Mouse (Mus musculus) layer of hippocampus, adult 9-11 months (tissue): ENCODE results near the gene Nadsyn1.
A peak's percentile ranks its signal among the peaks of the same experiment; 100 is the strongest.

Source experiments
- DNase-seq: peaks from one replicate; pipeline ENCODE4 v3.0.0; 2022

Gene Nadsyn1

DNA sequence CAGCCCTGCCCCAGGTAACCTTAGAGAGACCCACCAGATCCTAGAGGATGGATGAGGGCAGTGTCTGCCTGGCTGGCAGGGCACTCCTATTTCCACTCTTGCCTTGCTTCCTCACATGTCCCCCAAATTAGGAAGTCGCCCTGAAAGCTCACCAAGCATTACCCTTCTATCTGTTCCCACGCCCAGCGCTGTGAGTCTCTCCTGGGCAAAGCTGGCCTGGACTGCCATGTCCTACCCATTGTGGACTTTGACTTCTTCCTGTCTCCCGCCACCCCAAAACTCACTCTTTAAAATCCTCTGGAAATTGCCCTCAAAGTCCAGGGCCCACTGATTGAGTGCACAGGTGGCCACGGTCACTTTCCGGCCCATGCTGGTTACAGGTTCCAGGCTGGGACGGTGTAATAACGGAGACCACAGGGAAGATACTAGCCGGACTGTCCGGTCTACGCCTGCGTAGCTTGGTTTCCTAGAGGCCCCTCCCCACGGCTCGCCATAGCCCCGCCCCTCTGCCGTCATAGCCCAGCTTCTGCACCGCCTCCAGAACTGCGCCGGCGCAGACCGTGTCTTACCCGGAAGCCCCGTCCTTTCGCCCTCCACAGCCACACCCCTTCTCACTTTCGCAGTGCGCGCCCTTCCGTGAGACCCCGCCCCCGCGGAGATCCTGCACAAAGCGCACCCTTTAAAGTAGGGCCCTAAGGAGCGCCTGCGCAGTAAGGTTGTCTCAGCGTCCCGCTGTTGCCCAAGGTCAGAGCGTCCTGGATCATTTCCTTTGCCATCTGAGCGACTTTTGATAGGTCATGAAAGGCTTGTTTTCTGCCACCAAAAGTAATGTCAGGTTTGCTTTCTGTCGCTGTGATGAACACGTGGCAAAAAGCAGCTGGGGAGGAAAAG, at the start of gene Nadsyn1, which contains the start of gene Dhcr7:
TSS of gene Nadsyn1 (minus strand) at position 475 of the 891 bp plus-strand sequence.
TSS of gene Dhcr7 (plus strand) at position 771 of the 891 bp plus-strand sequence.
- DNase-seq: peak; percentile 99

GRCm38 (mm10) chr7:143868874-143869273, 46.2 kb upstream of the Nadsyn1 start:
- no peak for DNase-seq

DNA sequence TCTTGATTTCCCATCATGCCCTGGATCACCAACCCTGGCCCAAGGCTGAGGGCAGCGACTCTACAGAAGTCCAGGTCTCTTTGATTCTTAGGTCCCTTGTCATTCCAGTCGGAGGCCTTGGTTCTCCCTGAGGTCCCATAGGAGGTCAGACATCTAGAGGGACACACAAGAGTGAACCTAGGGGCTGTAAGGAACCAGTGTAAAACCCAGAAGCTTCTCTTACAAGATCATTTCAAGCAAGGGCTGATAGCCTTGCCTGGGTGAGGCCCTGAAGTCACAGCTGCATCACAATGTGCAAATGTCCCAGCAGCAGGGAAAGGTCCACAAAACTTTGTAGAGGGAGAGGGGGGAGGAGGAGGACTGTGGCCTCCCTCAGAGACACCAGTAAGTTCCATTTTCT, 43.9 kb upstream of the Nadsyn1 start, which contains the start of gene Gm498:
TSS of gene Gm498 (plus strand) at position 301 of the 400 bp plus-strand sequence.
- DNase-seq: no peak

DNA sequence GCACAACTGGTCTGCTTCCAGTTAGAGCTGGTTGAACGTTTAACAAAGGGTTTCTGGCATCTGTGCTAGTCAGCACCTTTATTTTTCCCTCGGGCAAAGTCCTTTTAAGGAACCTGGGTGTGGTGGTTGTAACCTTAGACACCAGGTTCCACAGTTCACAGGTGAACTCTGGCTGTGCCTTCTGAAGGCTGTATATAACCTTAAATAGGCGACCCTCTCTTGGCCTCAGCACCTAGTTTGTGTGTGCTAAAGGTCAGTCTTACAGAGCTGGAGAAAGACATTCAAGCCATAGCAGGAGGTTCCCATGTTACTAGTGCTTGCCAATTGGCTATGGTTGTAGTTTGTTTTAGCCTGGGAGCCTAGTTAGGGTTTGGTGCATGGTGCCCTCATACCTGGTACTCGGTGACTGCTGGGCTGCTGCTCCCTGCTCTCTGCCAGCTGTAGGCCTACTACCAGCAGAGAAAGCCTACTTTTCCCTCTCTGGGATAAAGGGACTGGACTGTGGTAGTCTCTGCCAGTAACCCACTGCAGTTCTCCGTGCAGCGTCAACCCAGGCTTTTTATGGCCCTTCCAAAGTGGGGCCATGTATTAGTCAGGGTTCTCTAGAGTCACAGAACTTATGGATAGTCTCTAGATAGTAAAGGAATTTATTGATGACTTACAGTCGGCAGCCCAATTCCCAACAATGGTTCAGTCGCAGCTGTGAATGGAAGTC, 26.3 kb upstream of the Nadsyn1 start:
- no peak for DNase-seq

- DNase-seq: no peak
Observed at GRCm38 (mm10) chr7:143848127-143848767, 25.6 kb upstream of the Nadsyn1 start.

DNA sequence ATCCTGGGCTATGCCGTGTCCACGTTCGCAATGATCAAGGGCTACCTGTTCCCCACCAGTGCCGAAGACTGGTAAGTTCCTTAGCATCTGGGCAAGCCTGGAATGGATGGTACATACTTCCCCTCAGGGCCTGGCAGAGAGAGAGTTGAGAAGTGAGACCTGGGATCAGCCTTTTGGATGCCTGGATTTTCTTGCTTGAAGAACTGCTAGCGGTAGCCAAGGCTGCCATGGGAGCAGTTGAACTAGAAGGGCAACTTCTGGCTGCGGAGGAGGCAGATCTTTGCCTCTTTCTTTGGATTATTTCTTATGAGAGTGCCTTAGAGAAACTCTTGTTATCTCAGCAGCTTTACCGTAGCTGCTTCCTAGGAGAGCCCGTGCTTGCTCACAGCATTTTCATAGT, 18.7 kb upstream of the Nadsyn1 start:
- no peak for DNase-seq

DNA sequence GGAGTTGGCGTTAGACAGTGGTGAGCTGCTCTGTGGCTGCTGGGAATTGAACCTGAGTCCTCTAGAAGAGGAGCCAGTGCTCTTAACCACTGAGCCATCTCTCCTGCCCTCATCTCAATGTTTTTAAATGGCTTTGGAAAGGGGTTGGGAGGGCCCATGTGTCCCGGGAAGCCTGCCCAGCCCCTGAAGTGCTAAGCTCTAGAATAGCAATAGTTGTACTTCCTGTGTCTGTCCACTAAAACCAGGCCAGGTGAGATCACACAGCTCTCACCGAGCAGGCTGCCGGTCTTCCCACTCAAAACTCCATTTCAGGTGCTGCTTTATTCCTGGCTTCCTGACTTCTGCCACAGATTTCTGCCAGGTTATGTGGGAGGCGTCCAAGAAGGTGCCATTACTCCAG, 17.5 kb upstream of the Nadsyn1 start:
- no peak for DNase-seq

DNA sequence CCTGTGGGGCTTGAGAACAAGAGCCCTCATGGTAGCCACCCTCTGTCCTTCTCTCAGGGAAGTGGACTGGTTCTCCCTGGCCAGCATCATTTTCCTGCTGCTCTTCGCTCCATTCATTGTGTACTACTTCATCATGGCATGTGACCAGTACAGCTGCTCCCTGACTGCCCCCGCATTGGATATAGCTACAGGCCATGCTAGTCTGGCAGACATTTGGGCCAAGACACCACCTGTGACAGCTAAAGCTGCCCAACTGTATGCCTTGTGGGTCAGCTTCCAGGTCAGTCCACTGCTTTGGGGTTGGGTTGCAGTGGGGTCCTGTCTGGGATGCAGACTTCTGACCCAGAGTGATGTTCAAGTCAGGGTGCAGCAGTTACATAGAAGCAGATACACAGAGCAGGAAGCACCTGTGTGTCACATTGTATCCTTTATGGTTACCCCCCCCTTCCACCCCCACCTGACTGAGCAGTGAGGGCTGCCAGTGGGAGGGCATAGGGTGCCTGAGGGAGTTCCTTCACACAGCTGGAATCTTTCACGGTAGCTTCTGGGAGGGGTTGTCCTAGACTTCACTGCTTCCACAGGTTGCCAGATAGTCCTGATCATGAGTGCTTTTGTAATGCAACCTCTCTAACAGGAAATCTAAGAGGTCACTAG, 15.2 kb upstream of the Nadsyn1 start:
- no peak for DNase-seq

- no peak for DNase-seq
Observed at GRCm38 (mm10) chr7:143834972-143835371, 12.3 kb upstream of the Nadsyn1 start.

GRCm38 (mm10) chr7:143834316-143834715, 11.7 kb upstream of the Nadsyn1 start:
- no peak for DNase-seq

DNA sequence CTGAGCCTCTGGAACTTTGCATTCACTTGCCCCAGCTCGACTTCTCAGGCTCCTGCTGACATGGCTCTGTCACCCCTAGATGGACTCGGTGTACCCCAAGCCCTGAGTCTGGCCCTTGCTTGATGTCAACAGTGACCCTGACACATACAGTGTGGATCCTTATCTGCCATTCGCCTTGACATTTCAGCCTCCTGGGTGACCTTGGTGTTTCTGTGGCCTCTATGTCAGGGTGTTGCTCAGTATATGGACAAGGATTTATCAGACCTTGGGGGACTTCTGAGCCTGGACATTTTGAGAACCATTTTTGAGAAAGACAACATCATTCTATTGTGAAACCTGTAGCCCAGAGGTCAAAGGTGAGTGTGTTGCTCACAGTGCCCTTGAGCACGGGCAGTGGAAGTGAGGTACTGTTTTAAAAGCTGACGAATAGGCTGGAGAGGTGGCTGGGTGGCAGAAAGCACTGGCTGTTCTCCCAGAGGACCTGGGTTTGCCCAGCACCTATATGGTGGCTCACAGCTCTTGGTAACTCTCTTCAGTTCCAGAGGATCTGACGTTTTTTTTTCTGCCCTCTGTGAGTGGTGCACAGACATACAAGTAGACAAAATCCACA, 11.0 kb upstream of the Nadsyn1 start:
- no peak for DNase-seq

- DNase-seq: no peak
Observed at GRCm38 (mm10) chr7:143832611-143833010, 10.0 kb upstream of the Nadsyn1 start.

DNA sequence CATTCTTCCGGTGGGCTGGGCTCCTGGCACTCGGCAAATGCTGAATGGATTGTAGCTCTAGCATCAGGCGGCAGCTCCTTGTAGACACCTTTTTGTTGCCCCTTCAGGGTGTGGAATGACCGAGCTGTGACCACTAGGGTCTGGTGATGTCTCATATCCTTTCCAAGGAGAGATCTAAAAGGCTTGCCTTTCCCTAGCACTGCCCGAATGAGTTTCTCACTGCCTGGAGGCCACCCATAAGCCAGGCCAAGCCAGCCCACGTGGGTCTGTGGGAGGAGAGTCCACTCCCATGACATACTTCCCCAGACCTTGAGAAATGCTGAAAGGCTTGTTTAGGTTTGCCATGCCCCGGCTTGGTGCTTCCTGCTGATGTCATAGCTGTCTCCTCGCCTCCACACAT, 9.5 kb upstream of the Nadsyn1 start:
- no peak for DNase-seq

- no peak for DNase-seq
Observed at GRCm38 (mm10) chr7:143830399-143830798, 7.8 kb upstream of the Nadsyn1 start.

DNA sequence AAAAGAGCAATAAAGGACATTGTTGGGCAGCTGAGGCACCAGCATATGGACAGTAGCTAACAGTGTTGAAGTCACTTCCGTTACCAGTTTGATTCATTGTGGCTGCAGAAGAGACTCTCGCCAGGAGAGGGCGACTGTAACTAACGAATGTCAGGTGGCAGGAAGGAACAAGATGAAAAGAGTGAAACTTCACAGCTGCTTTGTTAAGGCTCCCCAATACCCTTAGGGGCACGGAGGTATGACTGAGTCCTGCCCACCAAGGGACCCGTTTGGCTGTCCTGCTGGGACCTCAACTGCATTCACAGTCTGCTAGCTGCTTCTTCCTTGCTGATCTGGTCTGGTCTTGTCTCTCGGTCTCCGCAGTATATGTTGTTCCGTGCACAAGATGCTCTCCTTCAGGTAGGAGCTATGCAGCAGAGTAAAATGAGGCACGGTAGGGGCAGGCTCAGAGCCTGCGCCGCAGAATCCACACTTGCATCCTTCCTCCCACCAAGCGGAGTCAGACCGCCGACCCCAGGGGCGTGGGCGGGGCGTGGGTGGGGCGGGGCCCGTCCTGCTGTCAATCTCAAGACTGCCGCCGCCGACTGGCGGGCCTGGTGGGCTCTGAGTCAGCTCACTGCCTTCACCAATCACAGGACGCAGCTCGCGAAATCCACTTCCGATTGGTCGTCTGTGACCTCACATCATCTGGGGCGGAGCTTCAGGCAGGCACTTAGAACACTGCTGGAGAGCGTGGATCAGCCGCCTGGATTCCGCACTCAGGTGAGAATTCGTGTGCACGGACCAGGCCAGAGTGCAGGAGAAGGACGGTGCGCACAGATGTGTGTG, 7.1 kb upstream of the Nadsyn1 start:
- DNase-seq: peak; percentile 98

- no peak for DNase-seq
Observed at GRCm38 (mm10) chr7:143826985-143827384, 4.3 kb upstream of the Nadsyn1 start.

- no peak for DNase-seq
Observed at GRCm38 (mm10) chr7:143823266-143823605, 587 bp upstream of the Nadsyn1 start.

DNA sequence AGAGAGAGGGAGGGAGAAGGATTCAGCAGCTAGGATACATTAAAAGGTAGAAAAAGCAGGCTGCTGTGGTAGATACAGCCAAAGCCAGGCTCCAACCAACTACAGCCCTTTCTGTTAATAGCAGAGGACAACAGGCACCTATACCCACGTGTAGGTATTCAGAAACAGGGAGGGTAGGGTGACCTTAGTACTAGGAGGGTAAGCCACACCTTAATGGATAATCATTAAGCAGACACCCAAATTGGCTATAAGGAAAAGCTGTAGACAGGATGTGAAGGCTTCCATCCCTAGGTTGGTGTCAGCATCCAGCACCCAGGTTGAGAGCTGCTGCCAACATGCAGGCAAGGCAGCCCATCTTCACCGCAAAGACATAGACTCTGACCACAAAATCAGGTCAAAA, 1.4 kb downstream of the Nadsyn1 start:
- no peak for DNase-seq

- DNase-seq: no peak
Observed at GRCm38 (mm10) chr7:143819201-143819600, 3.4 kb downstream of the Nadsyn1 start.

DNA sequence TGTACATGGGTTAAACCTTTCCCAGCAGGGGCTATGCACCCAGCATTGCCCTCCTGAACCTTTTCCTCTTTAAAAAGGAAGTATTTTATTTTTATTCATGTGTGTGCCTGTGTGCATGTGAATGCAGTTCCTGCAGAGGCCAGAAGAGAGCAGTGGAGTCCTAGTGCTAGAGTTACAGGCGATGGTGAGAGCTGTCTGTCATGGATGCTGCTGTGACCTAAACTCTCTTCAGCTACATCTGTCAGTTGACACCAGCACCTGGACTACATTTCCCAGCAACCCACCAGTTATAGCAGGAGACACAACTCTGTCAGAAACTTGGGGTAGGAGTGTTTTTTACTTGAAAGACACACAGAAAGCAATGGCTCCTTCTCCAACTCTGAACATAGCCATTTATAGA, 13.7 kb downstream of the Nadsyn1 start:
- DNase-seq: no peak

- peak; percentile 64 for DNase-seq
Observed at GRCm38 (mm10) chr7:143805199-143805624, 17.4 kb downstream of the Nadsyn1 start.
